Mouse (Mus musculus) lung, postnatal 25 days (tissue): ENCODE measurements around the gene Pxt1.
A peak's percentile ranks its signal among the peaks of the same experiment; 100 is the strongest.

Experiments used
- DNase-seq: peaks from one replicate; pipeline ENCODE4 v3.0.0; 2022; ENCODE audit warnings: low spot score

Pxt1 gene

DNA sequence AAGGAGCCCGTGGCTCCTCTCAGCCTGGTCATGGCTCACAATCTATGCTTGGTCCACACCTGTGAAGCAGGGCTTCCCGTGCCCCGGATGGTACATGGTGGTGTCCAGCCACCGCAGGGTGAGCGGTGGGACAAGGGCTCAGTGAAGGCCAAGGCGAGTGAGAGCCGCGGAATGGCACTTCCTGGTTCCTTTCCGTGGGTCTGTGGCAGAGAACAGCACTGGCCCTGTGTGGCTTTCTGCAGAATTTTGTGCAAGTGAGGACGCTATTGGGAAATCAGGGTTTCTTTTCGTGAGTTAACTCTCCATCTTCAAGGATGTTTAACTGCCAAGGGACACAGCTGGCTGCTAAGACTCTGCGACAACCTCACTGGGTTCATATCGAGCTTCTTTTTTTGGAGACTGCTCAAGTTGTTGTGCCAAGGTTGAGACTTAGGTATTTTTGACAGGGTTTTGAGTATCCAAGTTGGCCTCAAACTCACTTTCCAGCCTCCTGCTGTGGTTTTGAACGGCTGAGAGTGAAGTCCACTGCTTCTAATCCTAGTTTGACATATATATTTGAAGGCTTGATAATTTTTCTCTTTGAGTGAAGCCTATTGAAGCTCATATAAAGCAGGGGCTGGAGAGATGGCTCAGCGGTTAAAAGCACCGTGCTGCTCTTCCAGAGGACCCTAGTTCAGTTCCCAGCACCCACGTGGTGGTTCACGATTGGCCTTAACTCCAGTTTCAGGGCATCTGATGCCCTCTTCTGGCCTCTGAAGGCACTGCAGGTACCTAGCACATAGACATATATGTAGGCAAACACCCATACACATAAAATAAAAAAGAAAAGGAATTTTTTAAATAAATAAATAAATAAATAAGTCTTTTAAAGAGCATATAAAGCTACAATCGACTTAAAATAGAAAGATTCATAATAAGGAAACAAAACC, 3.6 kb upstream of the Pxt1 start:
- no peak for DNase-seq

DNA sequence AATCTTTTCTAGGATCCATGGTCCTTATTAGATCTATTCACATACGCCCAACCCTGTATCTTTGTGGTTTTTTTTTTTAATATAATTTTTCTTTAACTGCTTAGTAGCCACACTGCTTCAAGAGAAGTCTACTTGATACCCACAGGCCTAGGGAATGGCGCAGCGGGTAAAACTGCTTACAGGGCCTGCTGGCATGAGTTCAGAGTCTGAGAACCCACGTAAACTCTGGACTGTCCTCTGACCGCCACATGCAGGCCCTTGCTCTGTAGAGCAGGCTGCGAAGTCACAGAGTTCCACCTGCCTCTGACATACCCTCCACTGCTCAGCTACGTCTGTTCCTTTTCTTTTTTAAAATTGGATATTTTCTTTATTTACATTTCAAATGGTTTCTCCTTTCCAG, 841 bp upstream of the Pxt1 start:
- DNase-seq, result no peak

DNA sequence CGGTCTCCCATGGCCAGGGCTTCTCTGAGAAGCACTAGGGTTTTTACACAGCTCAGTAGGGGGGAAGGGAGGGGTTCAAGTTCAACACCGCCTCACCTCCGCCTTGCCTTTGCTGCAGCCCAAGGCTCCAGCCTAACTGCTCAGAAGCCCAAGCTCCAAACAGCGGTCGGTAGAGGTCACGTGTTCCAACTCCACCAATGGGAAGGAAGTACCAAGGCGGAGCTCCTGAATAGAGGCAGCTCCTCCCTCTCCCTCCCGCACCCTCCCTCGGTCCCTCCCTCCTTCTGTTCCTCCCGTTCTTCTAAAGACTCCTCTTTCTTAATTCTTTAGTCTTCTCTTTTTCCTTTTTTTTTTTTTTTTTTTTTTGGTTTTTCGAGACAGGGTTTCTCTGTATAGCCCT, 1.5 kb downstream of the Pxt1 start:
- DNase-seq, result peak; percentile 35

DNA sequence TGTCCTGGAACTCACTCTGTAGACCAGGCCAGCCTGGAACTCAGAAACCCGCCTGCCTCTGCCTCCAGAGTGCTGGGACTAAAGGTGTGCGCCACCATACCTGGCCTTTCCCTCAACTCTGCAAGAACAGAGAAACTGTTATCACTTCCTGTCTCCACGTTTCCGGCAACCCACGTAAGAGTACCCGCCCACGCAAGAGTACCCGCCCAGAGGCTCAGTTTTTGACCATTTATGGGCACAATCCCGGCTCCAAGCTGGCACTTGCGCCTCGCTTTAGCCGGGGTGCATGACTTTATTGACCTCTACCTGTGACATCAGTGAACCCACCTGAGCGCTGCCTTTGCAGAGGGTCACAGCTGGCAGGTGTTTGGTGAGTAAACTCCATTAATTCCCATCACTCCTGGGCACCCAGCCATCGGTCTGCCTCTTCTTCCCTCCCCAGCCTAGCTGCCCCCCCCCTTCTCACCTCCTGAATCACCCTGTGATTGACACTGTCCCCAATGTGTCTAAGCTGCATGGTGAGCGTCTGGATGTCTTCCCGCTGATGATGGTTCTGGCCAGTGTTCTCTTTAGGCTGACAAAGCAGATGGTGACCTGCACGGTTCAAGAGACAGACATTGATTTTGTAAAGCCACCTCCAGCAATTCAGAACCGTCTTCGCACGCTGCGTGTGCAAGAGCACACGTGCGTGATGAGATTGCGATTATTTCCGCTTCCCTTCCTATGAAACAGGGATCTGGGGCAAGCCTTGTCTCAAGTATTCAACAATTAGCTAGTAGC, 2.7 kb downstream of the Pxt1 start:
- no peak for DNase-seq

DNA sequence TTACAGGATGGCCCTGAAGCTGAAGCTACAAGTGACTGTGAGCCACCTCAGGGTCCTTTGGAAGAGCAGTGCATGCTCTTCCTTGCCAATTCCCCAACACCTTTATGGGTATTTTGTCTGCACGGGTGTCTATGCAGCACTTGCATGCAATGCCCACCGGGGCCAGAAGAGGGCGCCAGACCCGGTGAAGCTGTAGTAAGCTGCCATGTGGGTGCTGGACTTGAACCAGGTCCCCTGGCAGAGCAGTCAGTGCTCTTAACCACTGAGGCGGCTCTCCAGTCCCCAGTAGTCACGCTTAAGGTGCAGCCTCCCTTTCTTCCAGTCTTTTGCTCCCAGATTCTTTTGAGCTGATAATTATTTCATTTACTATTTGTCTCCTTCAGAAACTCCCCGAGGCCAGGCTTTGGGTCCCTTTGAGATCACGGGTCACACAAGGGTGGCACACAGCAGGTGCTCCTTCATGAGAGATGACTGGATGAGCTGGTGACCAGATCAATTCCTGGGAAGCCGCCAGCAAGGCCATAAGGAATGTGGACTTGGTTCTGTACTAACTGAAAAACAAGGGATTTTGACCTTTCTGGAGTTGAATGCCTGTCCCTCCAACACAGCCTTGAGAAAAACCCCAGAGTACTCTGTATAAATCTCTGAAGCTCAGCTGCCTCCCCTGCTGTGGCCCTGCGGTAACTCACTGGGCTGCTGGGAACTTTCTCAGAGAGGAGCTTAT, 6.9 kb downstream of the Pxt1 start:
- no peak for DNase-seq

DNA sequence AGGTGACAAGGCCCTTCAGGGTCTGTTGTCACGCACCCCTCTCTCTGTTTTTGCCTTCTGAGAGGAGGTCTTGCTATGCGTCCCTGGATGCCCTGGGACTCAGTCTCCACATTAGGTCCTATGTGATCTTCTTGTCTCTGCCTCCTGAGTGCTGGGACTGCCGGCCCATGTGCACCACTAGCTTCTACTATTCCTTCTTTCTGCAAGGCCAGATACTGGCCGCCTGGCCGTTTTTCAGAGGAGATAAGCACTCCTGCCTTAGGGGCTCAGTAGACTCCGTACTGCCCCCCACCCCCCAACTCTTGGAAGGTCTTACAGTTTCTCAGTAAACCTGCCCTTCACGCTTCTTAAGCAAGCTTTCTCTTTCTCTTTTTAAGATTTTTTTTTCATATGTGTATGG, 7.5 kb downstream of the Pxt1 start:
- DNase-seq, result no peak

DNA sequence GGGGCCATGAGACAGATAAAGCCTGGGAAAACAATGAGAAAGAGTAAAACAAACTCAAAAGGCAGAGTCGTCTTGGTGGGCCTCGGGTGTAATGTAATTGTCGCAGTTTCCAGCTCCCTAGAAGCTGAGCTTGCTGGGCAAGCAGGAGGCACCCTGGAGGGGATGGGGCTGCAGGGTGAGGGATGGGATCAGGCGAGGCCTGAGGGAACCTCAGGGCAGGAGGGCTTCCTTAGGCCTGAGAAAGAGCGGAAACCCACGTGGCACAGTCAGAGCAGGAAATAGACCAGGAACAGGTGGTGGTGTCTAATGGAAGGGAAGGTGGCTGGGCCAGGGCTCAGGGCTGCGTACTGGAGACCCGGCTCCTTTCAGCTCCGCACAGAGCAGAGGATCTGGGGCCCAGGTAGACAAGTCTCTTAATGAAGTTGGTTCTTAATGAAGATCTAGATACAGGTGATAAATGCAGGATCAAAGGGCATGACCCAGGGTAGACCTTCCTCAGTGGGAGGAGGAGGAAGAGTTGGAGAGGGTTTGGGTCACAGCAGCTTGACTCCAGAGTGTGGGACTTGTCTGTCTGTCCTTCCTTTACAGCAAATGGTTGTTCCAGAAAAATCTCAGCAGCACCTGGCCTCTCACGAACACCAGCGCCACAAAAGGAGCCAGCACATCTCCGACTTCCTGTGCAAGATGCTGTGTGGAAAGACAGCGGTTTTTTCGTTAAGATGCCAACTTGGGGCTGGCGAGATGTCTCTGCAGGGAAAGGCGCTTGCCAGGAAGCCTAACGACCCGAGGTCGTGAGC, 9.3 kb downstream of the Pxt1 start:
- DNase-seq, result no peak

DNA sequence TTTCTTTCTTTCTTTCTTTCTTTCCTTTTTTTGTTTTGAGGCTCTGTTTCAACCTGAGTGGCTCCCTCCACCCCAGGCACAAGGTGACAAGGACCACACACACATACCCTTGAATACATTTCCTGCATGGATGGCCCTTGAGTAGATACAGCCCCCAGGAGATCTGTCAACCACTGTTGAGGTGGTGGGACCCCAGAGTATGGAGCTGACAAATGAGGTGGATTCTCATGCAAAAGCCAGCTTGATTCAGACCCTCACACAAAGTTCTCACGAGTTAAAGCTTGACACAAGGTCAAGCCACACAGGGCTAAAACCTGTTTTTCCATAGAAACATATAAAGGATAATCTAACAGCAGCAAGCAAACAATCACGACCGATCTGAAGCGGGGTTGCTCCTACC, 11.4 kb downstream of the Pxt1 start:
- no peak for DNase-seq

DNA sequence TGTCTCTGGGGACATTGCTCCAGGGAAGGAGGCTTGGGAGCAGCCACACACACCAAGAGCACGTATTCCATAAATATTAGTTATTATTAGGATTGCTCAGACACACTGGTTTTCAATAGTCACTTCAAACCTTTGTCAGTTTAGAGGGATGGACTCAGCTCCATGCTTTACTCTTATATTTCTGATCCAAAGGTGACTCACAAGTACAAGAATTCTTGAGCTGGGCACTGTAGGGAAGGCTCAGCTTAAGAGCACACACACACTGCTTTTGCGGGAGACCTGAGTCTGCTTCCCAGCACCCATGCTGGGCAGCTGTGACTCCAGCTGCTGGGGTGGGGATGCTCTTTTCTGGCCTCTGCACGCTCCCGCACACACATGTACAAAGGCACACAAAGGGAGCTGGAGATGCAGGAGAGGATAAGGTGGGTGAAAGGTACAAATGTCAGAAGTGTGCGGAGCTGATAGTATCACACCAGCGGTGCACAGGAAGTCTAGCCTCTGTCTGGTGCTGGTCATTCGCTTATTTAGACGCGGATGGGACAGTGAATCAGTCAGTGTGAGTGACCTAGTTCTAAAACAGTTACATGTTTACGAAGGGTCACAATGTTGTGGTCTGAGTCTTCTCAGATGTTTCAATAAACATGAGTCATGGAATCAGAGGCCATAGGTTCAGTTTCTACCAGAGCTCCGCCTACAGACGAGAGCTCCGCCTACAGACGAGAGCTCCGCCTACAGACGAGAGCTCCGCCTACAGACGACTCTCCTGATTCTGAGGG, 12.0 kb downstream of the Pxt1 start:
- DNase-seq, result no peak

DNA sequence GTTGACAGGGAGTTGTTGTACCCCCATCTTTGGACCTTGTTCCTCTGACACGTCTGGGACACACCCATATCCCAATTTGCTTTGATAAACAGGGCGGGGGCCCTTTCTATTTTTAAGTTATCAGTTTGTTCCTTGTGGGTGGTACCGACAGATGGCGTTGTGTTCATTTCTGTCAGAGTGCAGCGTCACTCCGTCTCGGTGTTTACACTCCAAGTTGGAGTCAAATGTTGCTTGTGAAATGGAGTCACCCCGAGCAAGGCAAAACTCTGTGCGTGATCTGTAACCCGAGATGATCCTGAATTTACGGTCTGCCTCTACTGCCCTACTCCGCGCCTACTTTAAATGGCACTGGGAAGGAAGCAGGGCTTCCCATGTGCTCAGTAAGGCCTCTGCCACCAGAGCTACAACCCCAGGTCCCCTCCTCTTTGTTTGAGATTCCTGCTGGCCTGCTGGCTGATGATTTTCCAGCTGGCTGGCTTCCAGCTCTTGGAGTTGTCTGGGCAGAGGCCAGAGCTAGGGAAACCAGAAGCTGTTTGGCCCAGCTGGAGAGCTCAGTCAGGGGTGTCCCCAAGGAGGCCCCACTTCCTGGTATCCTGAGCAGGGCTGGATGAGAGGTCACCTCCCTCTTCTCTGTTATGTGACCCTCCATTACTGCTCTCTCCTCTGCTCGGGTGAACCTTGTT, 13.1 kb downstream of the Pxt1 start:
- DNase-seq, result peak; percentile 92

DNA sequence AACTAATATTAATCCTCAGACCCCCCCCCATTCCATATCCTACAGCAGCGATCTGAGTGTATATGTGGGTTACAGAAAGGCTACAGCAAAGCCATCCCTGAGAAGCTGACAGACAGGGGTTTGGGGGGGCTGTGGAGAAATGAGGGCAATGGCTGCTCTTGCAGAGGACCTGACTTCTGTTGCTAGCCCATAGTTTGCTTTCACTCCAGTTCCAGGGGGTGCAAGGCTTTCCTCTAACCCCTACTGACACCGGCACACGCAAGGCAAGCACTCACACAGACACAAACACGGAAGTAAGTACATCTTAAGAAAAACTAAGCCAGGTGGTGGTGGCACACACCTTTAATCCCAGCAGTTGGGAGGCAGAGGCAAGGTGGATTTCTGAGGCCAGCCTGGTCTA, 14.3 kb downstream of the Pxt1 start:
- no peak for DNase-seq

DNA sequence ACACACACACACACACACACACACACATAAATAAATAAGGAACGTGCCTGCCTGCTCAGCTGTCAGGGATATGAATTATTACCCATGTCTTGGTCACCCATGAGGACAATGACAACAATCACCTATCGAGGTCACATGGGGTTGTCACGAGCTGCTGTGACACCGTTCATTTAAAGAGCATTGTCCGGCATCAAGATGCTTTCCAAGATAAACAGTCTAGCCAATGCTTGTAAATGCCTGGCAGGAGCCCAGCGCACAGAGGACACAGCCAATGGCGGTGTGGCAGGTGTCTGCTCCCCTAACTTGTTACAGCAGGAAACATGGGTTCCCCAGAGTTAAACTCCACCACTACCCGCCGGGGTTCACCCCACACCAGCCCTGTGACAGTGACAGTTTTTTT, 15.6 kb downstream of the Pxt1 start:
- no peak for DNase-seq

DNA sequence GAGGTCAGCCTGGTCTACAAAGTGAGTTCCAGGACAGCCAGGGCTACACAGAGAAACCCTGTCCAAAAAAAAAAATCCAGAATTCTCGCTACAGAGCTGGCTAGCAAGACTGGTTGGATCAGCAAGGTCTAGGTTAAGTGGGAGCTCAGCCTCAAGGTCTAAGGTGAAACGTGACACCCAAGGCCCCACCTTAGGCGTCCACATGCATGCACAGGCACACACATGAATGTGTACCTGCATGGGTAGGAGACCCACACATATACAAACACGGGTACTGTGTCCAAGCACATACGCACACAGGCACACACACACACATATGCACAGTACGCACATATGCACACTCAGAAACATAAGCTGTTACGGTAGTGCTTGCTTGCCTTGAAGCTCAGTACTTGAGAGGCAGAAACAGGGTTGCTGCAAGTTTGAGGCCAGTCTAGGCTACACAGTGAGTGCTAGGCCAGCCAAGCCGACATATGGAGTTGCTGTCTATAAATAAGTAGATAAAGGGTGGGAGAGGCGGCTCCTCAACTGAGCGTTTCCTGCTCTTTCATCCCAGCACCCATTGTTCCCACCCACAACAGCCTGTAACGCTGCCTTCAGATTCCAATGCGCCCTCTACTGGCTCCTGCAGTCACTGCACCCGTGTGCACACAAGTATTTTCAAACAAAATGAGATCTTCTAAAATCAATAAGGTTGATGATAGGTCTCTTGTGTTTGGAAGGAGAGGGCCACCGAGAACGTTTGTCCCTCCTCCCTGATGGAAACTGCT, 16.6 kb downstream of the Pxt1 start:
- DNase-seq, result peak; percentile 43

DNA sequence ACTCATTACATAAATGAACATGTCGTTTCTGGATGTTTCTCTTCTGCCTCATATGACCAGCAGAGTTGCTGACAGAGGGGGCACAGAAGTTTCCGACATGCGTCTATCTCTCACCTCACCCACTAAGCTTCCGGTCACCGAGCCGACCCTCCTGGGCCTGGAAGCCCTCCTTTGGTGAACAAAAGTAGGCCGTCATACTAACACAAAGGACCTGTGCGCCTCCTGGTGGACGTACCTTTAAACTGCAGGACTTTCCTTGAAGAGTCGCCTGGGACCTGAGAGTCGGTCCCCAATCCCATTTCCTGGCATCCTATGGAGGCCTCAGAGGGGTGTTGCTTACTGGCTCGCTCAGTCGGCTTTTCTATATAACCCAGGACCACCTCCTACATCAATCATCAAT, 17.3 kb downstream of the Pxt1 start:
- peak; percentile 74 for DNase-seq

DNA sequence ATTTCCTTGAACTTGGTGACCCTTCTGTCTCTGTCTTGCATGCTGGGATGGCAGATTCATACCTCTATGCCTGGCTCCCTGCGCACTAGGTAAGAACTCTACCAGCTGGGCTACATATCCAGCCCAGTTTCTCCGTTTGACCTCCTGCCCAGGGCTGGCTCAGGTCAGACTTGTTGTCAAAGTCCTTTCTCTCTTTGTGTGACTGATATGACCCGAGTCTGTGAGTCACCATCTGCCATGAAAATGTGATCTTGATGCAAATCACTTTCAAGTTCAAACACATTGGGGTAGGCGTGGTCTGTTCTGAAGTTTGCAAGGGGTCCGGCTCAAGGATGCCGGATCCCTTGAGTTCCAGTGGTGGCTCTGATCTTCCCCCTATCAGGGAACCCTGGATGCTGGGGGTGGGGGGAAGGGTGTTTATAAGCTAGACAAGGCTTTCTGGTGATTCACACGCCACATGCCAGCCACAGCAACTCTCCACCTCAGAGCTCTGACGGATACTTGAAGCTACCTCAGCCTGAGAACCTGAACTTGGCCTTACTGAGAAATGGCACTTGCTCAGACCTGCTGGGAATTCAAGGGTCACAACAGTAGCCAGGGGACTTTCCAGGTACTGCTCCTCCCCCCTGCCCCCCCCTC, 18.6 kb downstream of the Pxt1 start:
- no peak for DNase-seq

DNA sequence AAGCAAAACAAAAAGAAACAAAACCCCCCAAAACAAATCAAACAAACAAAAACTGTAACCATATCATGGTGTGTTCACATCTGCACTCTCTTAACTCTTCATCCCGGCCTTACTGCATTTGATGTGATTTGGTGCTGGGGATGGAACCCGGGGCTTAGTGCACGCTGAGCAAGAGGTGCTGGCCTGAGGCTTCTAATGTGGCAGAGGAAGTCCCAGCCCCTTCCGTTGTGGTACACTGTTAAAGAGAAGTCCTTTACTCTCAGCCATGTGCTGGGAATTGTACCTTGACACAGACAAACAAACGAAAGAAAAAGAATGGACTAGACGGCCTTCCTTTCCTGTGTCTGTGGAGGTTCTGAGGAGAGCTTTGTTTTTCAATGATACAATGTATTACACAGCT, 21.5 kb downstream of the Pxt1 start:
- no peak for DNase-seq

DNA sequence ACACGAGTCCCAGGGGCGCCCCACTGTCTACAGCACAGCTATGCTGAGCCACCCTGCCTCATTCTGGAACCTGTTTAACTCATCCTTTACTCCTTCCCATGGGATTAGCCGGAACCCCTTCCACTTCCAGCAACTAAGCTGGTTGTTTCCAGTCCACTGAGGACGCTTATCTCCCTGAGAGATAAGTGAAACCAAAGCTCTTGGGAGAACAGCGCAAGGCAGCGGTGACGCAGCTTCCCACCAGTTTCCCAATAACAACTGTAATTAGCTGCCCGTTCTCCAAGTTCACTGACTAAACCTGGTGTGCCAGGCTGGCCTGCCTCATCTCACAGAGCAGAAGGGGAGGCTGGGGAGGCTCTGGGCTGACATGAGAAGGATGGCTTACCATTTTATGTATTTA, 22.6 kb downstream of the Pxt1 start:
- DNase-seq, result no peak

DNA sequence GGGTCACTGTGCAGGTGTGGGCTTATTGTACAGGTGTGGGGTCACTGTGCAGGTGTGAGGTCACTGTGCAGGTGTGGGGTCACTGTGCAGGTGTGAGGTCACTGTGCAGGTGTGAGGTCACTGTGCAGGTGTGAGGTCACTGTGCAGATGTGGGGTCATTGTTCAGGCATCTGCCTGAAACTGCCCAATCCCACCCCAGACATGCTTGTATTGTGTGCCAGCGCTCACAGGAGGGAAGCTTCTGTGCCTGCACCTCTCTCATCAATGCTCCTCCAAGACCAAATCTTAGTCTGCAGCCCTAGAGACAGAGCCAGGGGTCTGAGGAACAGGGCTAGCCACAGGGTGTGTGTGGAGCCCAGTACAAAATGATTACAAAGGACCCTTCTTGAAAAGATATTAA, 27.1 kb downstream of the Pxt1 start:
- DNase-seq, result no peak

DNA sequence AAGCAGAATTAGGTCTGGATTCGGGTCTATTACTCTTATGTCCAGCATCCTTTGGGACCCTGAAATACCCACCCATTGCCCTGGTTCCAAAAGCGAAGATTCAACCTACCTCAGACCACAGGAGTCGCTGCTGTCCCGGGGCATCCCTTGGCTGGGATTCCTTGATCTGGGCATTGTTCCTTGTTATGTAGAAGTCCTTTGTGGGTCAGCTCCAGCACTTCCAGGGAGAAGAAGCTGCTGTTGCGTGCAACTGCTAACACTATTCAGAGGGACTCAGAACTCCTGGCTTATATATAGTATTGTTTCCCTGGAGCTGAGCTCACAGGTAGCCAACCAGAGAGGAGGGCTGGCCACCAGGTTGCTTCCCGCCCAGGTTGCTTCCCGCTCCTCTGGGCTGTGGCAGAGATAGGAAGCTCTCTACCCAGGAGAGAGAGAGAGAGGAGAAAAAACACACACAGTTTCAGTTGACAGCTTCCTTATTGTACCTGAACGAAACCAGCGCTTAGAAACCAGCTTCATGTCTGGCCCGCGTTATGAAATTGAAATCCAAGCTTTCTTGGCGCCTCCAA, 28.5 kb downstream of the Pxt1 start, which contains the start of gene 4930539E08Rik:
4930539E08Rik (minus strand) TSS at position 265 of the 569 bp plus-strand sequence.
- DNase-seq, result no peak
